Mouse (Mus musculus): ENCODE measurements around the gene Ppp2r1b.

- TF ChIP-seq CTCF (IDR thresholded peaks at IDR 0.05; ENCODE audit: low read depth) (no peak), EP300 (IDR thresholded peaks at IDR 0.05; ENCODE audit: low read depth) (peak; percentile 96)
These were observed 33.9 kb upstream of the Ppp2r1b start for GRCm38 (mm10) chr9:50811187-50811586.
